Mouse (Mus musculus) stomach, postnatal 0 days (tissue): ENCODE measurements around the gene Adm. TPM values are rescaled to one million over a fixed set of nuclear protein-coding genes. Genes with fewer than 3 reads are reported as not detected.

Experiments
- ATAC-seq: fragments of 200-750 bp; cut with Nextera tagmentation; 2 replicates; pipeline ENCODE4 v1.8.0; 2017; ENCODE audit not compliant: low FRiP score, low TSS enrichment
- DNase-seq: peaks from one replicate; pipeline ENCODE4 v3.0.0-alpha.2; 2016; ENCODE audit warnings: low spot score
- H3K27ac ChIP-seq: fragments of 300-500 bp; sonication (generic); replicated peaks from 2 replicates; pipeline ENCODE4 v1.5.1; 2014; ENCODE audit warnings: mild to moderate bottlenecking, control low read depth
- H3K27me3 ChIP-seq: fragments of 300-500 bp; sonication (generic); 2 replicates; pipeline ENCODE4 v1.6.1; 2014; ENCODE audit warnings: low read length; ENCODE audit not compliant: control insufficient read depth, insufficient read depth
- H3K36me3 ChIP-seq: fragments of 300-500 bp; sonication (generic); 2 replicates; pipeline ENCODE4 v1.6.1; 2014; ENCODE audit warnings: low read length, mixed read lengths; ENCODE audit not compliant: control insufficient read depth, insufficient read depth
- H3K4me1 ChIP-seq: fragments of 300-500 bp; sonication (generic); replicated peaks from 2 replicates; pipeline ENCODE4 v1.6.1; 2014; ENCODE audit warnings: antibody characterized with exemption; ENCODE audit not compliant: control insufficient read depth, insufficient read depth
- H3K4me2 ChIP-seq: fragments of 300-500 bp; sonication (generic); replicated peaks from 2 replicates; pipeline ENCODE4 v1.6.1; 2014; ENCODE audit warnings: low read depth, mild to moderate bottlenecking, control low read depth, moderate library complexity
- H3K4me3 ChIP-seq: fragments of 300-500 bp; sonication (generic); 2 replicates; pipeline ENCODE4 v1.5.1; 2014; ENCODE audit warnings: low read depth, low read length, control low read depth
- H3K9ac ChIP-seq: fragments of 300-500 bp; sonication (generic); 2 replicates; pipeline ENCODE4 v1.6.1; 2014; ENCODE audit warnings: mild to moderate bottlenecking, low read length, control low read depth, mixed read lengths
- H3K9me3 ChIP-seq: fragments of 300-500 bp; sonication (generic); 2 replicates; pipeline ENCODE4 v1.6.1; 2016; ENCODE audit warnings: low read length; ENCODE audit not compliant: control insufficient read depth
- CTCF ChIP-seq: IDR thresholded peaks from 2 replicates; pipeline ENCODE4 v1.5.1; 2016; ENCODE audit warnings: antibody characterized with exemption, low read depth, mild to moderate bottlenecking, moderate library complexity
- EP300 ChIP-seq: optimal IDR thresholded peaks from 2 replicates; pipeline ENCODE3; 2016; ENCODE audit warnings: antibody characterized with exemption
- WGBS: fragments of 180-500 bp; shearing (Covaris S2); extraction: QIAGEN DNeasy Blood & Tissue Kit; methylation state at CpG from one replicate; pipeline ENCODE4 v1.1.7; 2014; 5-methylcytosine and 5-hydroxymethylcytosine counted together
- polyA plus RNA-seq: library from polyadenylated mRNA; unstranded; fragments of >200 nt; fragmentation: Nextera tagmentation; extraction: Ambion mirVana; gene quantifications from 2 replicates; pipeline ENCODE4 v1.2.1, GENCODE M21; 2015

The Adm gene
- polyA plus RNA-seq, 1 experiment from 2014 or later = 4.6 TPM

- no peak for ATAC-seq
Observed at GRCm38 (mm10) chr7:110626186-110627098, 1.0 kb upstream of the Adm start.

GRCm38 (mm10) chr7:110627099-110627482, 370 bp upstream of the Adm start:
- ATAC-seq (no peak), DNase-seq (no peak)
- Histone ChIP-seq H3K4me3 (peak overlapping the region; percentile 54), H3K4me2 (peak overlapping the region; percentile 92), H3K27me3 (no peaks in the 10 kb centered on the region), H3K9me3 (no peaks in the 10 kb centered on the region), H3K4me1 (peaks cover 15% of the 10 kb centered on the region), H3K9ac (no peak overlapping the region; the same call in 1 of the 2 replicates), H3K36me3 (no peaks in the 10 kb centered on the region), H3K27ac (no peak overlapping the region)
- TF ChIP-seq CTCF (peak; percentile 50), EP300 (no peak)
- under 1% methylated on average over 12 of the region's 12 CpGs for WGBS

More at GRCm38 (mm10) chr7:110626186-110627098, 1.0 kb upstream of the Adm start:
- Histone ChIP-seq H3K27ac (no peak overlapping the region), H3K4me1 (peaks cover 15% of the 10 kb centered on the region), H3K36me3 (no peaks in the 10 kb centered on the region), H3K4me3 (peak overlapping the region; percentile 54), H3K9me3 (no peaks in the 10 kb centered on the region), H3K9ac (no peak overlapping the region), H3K4me2 (peak overlapping the region; percentile 92), H3K27me3 (no peaks in the 10 kb centered on the region)
- no peak for DNase-seq
- WGBS = 19% methylated on average over 28 of the region's 28 CpGs
- TF ChIP-seq EP300 = no peak
- no peak for TF ChIP-seq CTCF

GRCm38 (mm10) chr7:110628273-110628600, 776 bp downstream of the Adm start:
- Histone ChIP-seq H3K27me3 (no peaks in the 10 kb centered on the region), H3K9ac (peak overlapping the region; percentile 58), H3K9me3 (no peaks in the 10 kb centered on the region), H3K4me2 (peak overlapping the region; percentile 92), H3K36me3 (no peaks in the 10 kb centered on the region), H3K4me3 (peak overlapping the region; percentile 54), H3K27ac (no peak overlapping the region), H3K4me1 (peaks cover 15% of the 10 kb centered on the region)
- ATAC-seq (no peak), DNase-seq (no peak)
- no peak for TF ChIP-seq CTCF
- no peak for TF ChIP-seq EP300
- 3% methylated on average over 11 of the region's 11 CpGs for WGBS

- peaks cover 15% of the 10 kb centered on the region for H3K4me1 ChIP-seq
- H3K27ac ChIP-seq = no peak overlapping the region
- H3K36me3 ChIP-seq = no peaks in the 10 kb centered on the region
- ATAC-seq (no peak), DNase-seq (peak; percentile 44)
- peak overlapping the region; percentile 92 for H3K4me2 ChIP-seq
- TF ChIP-seq CTCF = peak; percentile 55
- no peak for TF ChIP-seq EP300
- WGBS = 4% methylated on average over 33 of the region's 33 CpGs
- H3K27me3 ChIP-seq = no peaks in the 10 kb centered on the region
- H3K9ac ChIP-seq = peak overlapping the region; percentile 58
- no peaks in the 10 kb centered on the region for H3K9me3 ChIP-seq
- peak overlapping the region; percentile 54 for H3K4me3 ChIP-seq
Observed at GRCm38 (mm10) chr7:110628611-110629354, 1.3 kb downstream of the Adm start.

- H3K4me2 ChIP-seq = peak overlapping the region; percentile 82
- peaks cover 15% of the 10 kb centered on the region for H3K4me1 ChIP-seq
- H3K9me3 ChIP-seq = no peaks in the 10 kb centered on the region
- no peaks in the 10 kb centered on the region for H3K27me3 ChIP-seq
- peak overlapping the region; percentile 59 for H3K9ac ChIP-seq
- 3% methylated on average over 29 of the region's 36 CpGs for WGBS
- ATAC-seq (peak; percentile 85), DNase-seq (peak; percentile 88)
- no peaks in the 10 kb centered on the region for H3K36me3 ChIP-seq
- peak overlapping the region; percentile 54 for H3K4me3 ChIP-seq
- TF ChIP-seq CTCF (peak; percentile 98), EP300 (no peak)
- peak overlapping the region; percentile 53 for H3K27ac ChIP-seq
Observed at GRCm38 (mm10) chr7:110629892-110630666, 2.6 kb downstream of the Adm start.
